Mouse (Mus musculus) thymus, adult 2 months (tissue): ENCODE data around the gene 2810004N23Rik.

Experiments
- CTCF ChIP-seq: fragments of 200-500 bp; IDR thresholded peaks from 2 replicates; pipeline ENCODE4 v1.5.1; 2012; ENCODE audit warnings: mild to moderate bottlenecking, control low read depth, low read length, moderate library complexity, borderline replicate concordance; ENCODE audit not compliant: control insufficient read depth, poor library complexity, insufficient read depth; ENCODE audit errors: extremely low read depth
- POLR2A ChIP-seq: fragments of 200-500 bp; IDR thresholded peaks from 2 replicates; pipeline ENCODE4 v1.6.1; 2012; ENCODE audit warnings: mild to moderate bottlenecking, low read length, control low read depth, moderate library complexity; ENCODE audit not compliant: control insufficient read depth, poor library complexity, insufficient read depth; ENCODE audit errors: extremely low read depth

GRCm38 (mm10) chr8:124791751-124792150 lies 71.2 kb downstream of the 2810004N23Rik start:
- TF ChIP-seq CTCF (no peak), POLR2A (no peak)
